Mouse (Mus musculus): Measurements from ENCODE around the gene Pfas.

GRCm38 (mm10) chr11:69008182-69009121 lies at the start of gene Pfas:
- peak in 2 of 3 experiments; percentile 8 to 35; a peak in 3 of 6 replicates for TF ChIP-seq CTCF (IDR thresholded peaks at IDR 0.05 in 2 of 3, conservative IDR thresholded peaks at IDR 0.05 in 1 of 3; ENCODE audit: control insufficient read depth in 1 of 3, insufficient read depth in 1 of 3, low read depth in 2 of 3, low read length in 3 of 3, poor library complexity in 1 of 3, severe bottlenecking in 1 of 3)
- TF ChIP-seq RAD21 (IDR thresholded peaks at IDR 0.05; ENCODE audit: low read depth, low read length), result no peak
- TF ChIP-seq MYC (IDR thresholded peaks at IDR 0.05; ENCODE audit: low read depth, low read length), result peak; percentile 95; the same call in 1 of the 2 replicates
- TF ChIP-seq SMC3 (IDR thresholded peaks at IDR 0.05; ENCODE audit: low read depth, low read length), result no peak
- peak in 1 of 2 experiments; percentile 37; a peak in 2 of 4 replicates for TF ChIP-seq EP300 (IDR thresholded peaks at IDR 0.05; ENCODE audit: low read depth in 1 of 2, low read length in 2 of 2)
- TF ChIP-seq MAFK (IDR thresholded peaks at IDR 0.05; ENCODE audit: borderline replicate concordance, low read depth, low read length), result no peak
- TF ChIP-seq POLR2A (IDR thresholded peaks at IDR 0.05; ENCODE audit: control insufficient read depth in 1 of 2, insufficient read depth in 1 of 2, low read depth in 1 of 2, low read length in 2 of 2, poor library complexity in 1 of 2), result peak; percentile 65 to 95
- TF ChIP-seq GATA1 (IDR thresholded peaks at IDR 0.05; ENCODE audit: low read depth, low read length), result no peak
- TF ChIP-seq ZC3H11A (IDR thresholded peaks at IDR 0.05; ENCODE audit: low read depth, low read length), result no peak
- no peak for TF ChIP-seq GABPA (IDR thresholded peaks at IDR 0.05; ENCODE audit: low read depth, low read length)
- TF ChIP-seq POLR2AphosphoS2 (IDR thresholded peaks at IDR 0.05; ENCODE audit: low read length), result peak; percentile 96
- peak; percentile 63 for TF ChIP-seq TCF12 (IDR thresholded peaks at IDR 0.05; ENCODE audit: low read depth, low read length)
- no peak for TF ChIP-seq CHD1 (IDR thresholded peaks at IDR 0.05; ENCODE audit: low read depth, low read length)

All from MEL (cell line).